Mouse (Mus musculus): ENCODE measurements around the gene Rp2.

GRCm38 (mm10) chrX:20346355-20346754 lies 17.9 kb upstream of the Rp2 start:
- TF ChIP-seq POLR2A (IDR thresholded peaks at IDR 0.05; ENCODE audit: extremely low read depth, insufficient read depth, low read length) (no peak), CTCF (IDR thresholded peaks at IDR 0.05; ENCODE audit: low read depth, low read length) (no peak)
